Mouse (Mus musculus) liver, embryonic 13.5 days (tissue): ENCODE data around the gene Tmem252. TPM values are rescaled to one million over a fixed set of nuclear protein-coding genes. Genes with fewer than 3 reads are reported as not detected.

Experiments
- polyA plus RNA-seq: library from polyadenylated mRNA; unstranded; fragments of >200 nt; fragmentation: Nextera tagmentation; extraction: Ambion mirVana; gene quantifications from 2 replicates; pipeline ENCODE4 v1.2.1, GENCODE M21; 2015

The Tmem252 gene
- polyA plus RNA-seq, 1 experiment from 2014 or later = 0.18 TPM

Other genes starting within 250 kb of the Tmem252 start
- 29.7 and 34.6 TPM in 2 replicates for gene Fam122a, start 196.7 kb upstream of the Tmem252 start, polyA plus RNA-seq
- 8.5 and 10.2 TPM in 2 replicates for gene Pip5k1b, start 118.1 kb upstream of the Tmem252 start, polyA plus RNA-seq
- 0.23 and 0.28 TPM in 2 replicates for gene Pgm5, start 187.8 kb downstream of the Tmem252 start, polyA plus RNA-seq
- 215 and 226 TPM in 2 replicates for gene Gm10053, start 201.7 kb downstream of the Tmem252 start, polyA plus RNA-seq
- not detected in 2 replicates for gene Foxd4, start 227.2 kb downstream of the Tmem252 start, polyA plus RNA-seq